Mouse (Mus musculus) heart, embryonic 15.5 days (tissue): ENCODE results near the gene E2f7. TPM values are rescaled to one million over a fixed set of nuclear protein-coding genes. Genes with fewer than 3 reads are reported as not detected.

Experiments
- ATAC-seq: fragments of 200-750 bp; cut with Nextera tagmentation; replicated peaks from 2 replicates; pipeline ENCODE4 v1.8.0; 2017; ENCODE audit warnings: low read depth, moderate TSS enrichment; ENCODE audit not compliant: insufficient number of reproducible peaks, insufficient read depth, low FRiP score
- H3K27ac ChIP-seq: fragments of 300-500 bp; sonication (generic); 2 replicates; pipeline ENCODE4 v1.5.1; 2015; ENCODE audit warnings: mild to moderate bottlenecking, inconsistent platforms
- H3K27me3 ChIP-seq: fragments of 300-500 bp; sonication (generic); 2 replicates; pipeline ENCODE4 v1.6.1; 2015; ENCODE audit warnings: inconsistent platforms
- H3K36me3 ChIP-seq: fragments of 300-500 bp; sonication (generic); 2 replicates; pipeline ENCODE4 v1.6.1; 2015; ENCODE audit warnings: mild to moderate bottlenecking, inconsistent platforms
- H3K4me1 ChIP-seq: fragments of 300-500 bp; sonication (generic); replicated peaks from 2 replicates; pipeline ENCODE4 v1.6.1; 2015; ENCODE audit warnings: inconsistent platforms
- H3K4me2 ChIP-seq: fragments of 300-500 bp; sonication (generic); 2 replicates; pipeline ENCODE4 v1.6.1; 2015; ENCODE audit warnings: inconsistent platforms, mild to moderate bottlenecking, moderate library complexity
- H3K4me3 ChIP-seq: fragments of 300-500 bp; sonication (generic); 2 replicates; pipeline ENCODE4 v1.5.1; 2015; ENCODE audit warnings: mild to moderate bottlenecking, inconsistent platforms
- H3K9ac ChIP-seq: fragments of 300-500 bp; sonication (generic); 2 replicates; pipeline ENCODE4 v1.6.1; 2015; ENCODE audit warnings: mild to moderate bottlenecking, inconsistent platforms
- H3K9me3 ChIP-seq: fragments of 300-500 bp; sonication (generic); replicated peaks from 2 replicates; pipeline ENCODE4 v1.6.1; 2016; ENCODE audit warnings: inconsistent platforms
- WGBS: fragments of 180-500 bp; shearing (Covaris S2); methylation state at CpG from one replicate; pipeline ENCODE4 v1.1.7; 2015; ENCODE audit warnings: mixed read lengths; 5-methylcytosine and 5-hydroxymethylcytosine counted together
- polyA plus RNA-seq: library from polyadenylated mRNA; unstranded; fragments of >200 nt; fragmentation: Nextera tagmentation; extraction: Ambion mirVana; gene quantifications from 2 replicates; pipeline ENCODE4 v1.2.1, GENCODE M21; 2015

The E2f7 gene
- 12.5 and 16.6 TPM in 2 replicates for polyA plus RNA-seq

DNA sequence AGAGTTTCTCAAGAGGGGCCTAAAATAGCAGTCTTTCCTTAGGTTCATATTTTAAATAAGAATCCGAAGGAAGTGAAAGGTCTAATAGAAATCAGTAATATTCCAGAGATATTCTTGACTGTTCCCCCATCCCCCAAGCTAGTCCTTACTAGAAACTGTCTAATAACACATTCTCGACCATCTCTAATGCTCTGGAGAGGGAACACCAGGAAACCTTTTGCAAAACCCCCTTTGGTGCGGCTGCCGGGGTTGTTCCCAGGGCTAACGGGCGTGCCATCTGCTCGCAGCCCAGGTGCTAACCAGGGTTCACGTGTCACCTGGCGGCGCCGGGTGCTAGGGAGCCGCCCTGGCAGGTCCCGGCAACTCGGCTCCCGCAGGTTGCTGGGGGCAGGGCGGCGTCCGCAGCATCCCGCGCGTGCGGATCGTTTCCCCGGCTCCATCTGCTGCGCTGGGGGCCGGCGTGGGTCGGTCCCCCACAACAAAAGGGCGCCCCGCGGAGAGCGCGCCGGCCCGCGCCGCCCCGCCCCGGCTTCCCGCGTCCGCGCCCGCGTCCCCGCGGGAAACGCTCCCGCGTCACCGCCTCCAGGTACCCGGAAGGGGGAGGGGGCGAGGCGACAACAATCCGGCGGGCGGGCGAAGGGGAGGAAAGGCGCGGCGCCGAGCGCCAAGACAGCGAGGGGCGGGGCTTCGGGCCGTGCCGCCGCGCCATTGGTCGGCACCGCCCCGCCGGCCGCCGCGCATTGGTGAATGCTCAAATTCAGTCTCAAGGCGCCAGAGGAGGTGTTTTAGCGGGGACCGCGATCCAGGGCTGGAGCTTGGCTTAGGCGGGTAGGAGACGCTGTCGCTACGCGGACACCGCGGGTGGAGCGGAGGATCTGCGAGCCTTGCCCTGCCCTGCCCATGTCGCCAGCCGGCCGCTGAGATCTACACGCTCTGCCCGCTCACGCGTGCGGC is at the start of gene E2f7:
E2f7 (plus strand) TSS at position 754 of the 954 bp plus-strand sequence.
- Histone ChIP-seq H3K36me3 (peaks cover 14% of the 10 kb centered on the region), H3K9me3 (no peaks in the 10 kb centered on the region), H3K4me3 (peak within 1 kb of the TSS; percentile 88), H3K9ac (peak within 1 kb of the TSS; percentile 72), H3K4me1 (peaks cover 20% of the 10 kb centered on the region), H3K27ac (peak within 1 kb of the TSS; percentile 63), H3K27me3 (no peaks in the 10 kb centered on the region), H3K4me2 (peak within 1 kb of the TSS; percentile 94)
- peak; percentile 97 for ATAC-seq
- WGBS = under 1% methylated on average over 89 of the region's 98 CpGs

DNA sequence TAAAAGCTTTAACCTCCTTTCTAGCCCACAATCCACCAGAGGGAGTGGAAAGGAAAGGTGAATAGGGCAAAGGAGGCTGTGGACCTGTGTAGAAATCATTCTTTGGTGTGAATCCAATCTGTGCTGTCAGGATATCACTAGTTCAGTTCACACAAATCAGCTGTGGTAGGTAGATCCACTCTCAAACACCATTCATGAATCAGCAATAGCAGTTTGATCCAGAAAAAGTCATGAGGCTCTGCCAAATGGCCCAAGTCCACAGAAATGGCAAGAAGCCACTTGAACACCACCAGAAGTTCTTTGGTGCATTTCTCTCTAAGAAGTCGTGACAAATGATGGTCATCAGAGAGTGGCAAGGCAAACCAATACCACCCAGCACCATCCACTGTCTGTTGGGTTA is 44.0 kb upstream of the E2f7 start:
- H3K9ac ChIP-seq = no peak overlapping the region
- no peak overlapping the region for H3K4me3 ChIP-seq
- ATAC-seq = no peak
- H3K36me3 ChIP-seq = no peaks in the 10 kb centered on the region
- H3K27me3 ChIP-seq = no peaks in the 10 kb centered on the region
- WGBS = 75% methylated on average over 1 of the region's 1 CpGs
- H3K27ac ChIP-seq = no peak overlapping the region
- no peaks in the 10 kb centered on the region for H3K4me1 ChIP-seq
- no peak overlapping the region for H3K4me2 ChIP-seq
- no peaks in the 10 kb centered on the region for H3K9me3 ChIP-seq

DNA sequence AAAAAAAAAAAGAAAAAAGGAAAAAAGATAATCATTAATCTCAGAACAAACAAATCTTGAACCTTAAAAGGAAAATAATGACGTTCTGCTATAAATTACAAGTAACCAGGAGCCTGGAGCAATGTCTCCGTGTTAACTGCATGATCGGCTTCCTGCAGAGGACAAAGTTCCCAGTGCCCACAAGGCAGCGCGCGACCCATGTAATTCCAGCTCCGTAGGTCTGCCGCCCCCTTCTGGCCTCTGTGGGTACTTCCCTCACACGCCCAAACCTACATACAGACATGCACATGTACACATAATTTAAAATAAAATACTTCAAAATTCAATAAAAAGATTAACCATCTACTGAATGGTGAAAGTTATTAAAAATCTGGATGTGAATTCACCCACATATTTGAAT is 39.6 kb upstream of the E2f7 start:
- Histone ChIP-seq H3K9ac (no peak overlapping the region), H3K27me3 (no peaks in the 10 kb centered on the region), H3K4me3 (no peak overlapping the region), H3K4me2 (no peak overlapping the region), H3K36me3 (no peaks in the 10 kb centered on the region), H3K27ac (no peak overlapping the region), H3K4me1 (no peaks in the 10 kb centered on the region), H3K9me3 (no peaks in the 10 kb centered on the region)
- WGBS = 51% methylated on average over 9 of the region's 9 CpGs
- no peak for ATAC-seq

DNA sequence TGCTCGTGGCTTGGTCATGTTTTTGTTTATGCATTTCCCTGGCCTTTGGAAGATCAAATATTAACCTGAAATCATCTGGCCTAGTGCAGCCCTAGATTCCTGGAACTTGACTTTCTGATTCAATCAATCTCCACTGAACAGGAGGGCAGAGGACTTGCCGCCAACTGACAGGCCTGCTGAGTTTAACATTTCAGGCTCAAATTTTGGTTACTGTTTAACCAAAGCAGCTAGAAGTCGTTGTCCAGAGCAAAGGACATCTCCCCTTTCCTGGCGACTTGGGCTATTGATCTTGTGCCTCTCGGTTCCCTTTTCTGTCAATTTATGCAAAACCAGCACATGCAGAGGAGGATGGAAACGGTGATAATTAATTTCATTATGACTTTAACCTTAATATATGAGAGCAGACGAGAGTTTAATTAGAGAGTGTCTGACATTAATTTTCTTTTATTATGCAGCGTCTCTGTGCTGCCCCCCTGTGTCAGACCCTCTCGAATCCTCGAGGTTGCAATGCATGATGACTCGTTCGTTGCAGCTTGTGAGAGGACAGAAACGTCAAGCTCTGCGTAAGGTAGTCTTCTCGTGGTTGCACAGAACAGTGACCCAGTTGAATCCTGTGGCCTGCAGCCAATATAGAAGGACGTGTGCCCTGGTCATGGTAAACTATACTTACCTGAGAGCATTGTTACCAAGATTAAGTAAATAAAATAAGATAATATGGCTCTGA is 37.7 kb upstream of the E2f7 start:
- Histone ChIP-seq H3K9ac (no peak overlapping the region), H3K4me2 (no peak overlapping the region), H3K27me3 (no peaks in the 10 kb centered on the region), H3K36me3 (no peaks in the 10 kb centered on the region), H3K4me1 (no peaks in the 10 kb centered on the region), H3K27ac (no peak overlapping the region), H3K9me3 (no peaks in the 10 kb centered on the region), H3K4me3 (no peak overlapping the region)
- ATAC-seq = no peak
- WGBS = 46% methylated on average over 16 of the region's 16 CpGs

DNA sequence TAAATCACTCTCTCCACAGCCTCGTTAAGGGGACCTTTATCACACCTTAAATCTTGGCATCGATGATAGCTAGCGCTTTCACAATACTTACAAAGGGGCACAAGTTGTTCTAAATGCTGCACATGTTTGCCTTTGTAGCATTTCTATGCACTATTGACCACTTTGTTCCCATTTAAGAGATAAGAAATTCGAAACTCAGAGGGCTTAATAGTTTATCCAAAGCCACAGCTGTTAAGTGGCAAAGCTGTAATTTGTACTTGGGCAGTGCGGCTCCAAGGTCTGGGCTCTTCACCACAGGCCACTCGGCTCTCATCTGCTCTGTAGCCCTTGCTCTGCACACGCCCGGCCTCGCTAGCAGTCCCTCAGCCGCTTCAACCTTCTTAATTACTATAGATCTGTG is 28.4 kb upstream of the E2f7 start:
- no peaks in the 10 kb centered on the region for H3K4me1 ChIP-seq
- WGBS = 75% methylated on average over 10 of the region's 10 CpGs

DNA sequence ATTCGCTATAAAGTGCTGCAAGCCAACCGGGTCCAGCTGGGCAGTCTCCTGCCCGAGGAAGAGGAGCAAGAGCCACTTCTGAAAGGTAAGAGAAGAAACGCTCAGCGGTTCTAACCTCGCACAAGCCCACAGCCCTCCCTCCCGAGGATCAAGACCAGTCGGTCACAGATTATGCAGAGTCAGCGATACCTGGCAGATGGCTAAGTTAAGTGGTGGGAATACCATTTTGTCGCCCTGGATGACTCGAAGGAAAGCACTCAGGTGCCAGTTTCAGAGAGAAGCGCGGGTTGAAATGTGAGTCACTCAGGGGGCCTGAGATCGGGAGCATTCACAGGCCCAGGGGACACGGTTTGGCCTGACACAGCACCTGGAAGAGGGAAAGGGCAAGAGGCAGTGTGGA is 18.8 kb upstream of the E2f7 start:
- Histone ChIP-seq H3K9ac (no peak overlapping the region), H3K4me1 (no peaks in the 10 kb centered on the region), H3K4me3 (no peak overlapping the region), H3K27ac (no peak overlapping the region), H3K36me3 (no peaks in the 10 kb centered on the region), H3K4me2 (no peak overlapping the region), H3K27me3 (no peaks in the 10 kb centered on the region), H3K9me3 (no peaks in the 10 kb centered on the region)
- WGBS = 70% methylated on average over 15 of the region's 15 CpGs
- ATAC-seq = no peak

More for the DNA sequence above, 28.4 kb upstream of the E2f7 start:
- H3K9me3 ChIP-seq = no peaks in the 10 kb centered on the region
- no peak overlapping the region for H3K9ac ChIP-seq
- ATAC-seq = no peak
- H3K27ac ChIP-seq = no peak overlapping the region
- H3K27me3 ChIP-seq = no peaks in the 10 kb centered on the region
- no peaks in the 10 kb centered on the region for H3K36me3 ChIP-seq
- no peak overlapping the region for H3K4me3 ChIP-seq
- H3K4me2 ChIP-seq = no peak overlapping the region

DNA sequence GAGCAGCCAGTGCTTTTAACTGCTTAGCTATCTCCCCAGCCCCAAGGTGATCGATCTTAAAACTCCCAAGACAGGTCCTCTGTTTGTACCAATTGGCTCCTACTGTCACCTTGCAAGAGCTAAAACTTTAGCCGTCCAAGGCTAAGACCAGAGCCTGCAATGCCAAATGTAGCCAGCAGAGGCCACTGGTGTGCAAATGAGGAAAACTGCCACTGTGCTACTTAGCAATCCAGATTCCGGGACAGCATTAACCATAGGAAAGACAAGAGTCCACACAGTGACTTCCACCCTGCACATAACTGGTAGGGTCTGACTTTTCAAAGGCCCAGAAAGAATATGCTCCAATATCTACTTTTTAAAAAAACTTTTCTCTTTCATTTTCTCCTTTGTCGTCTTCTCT is 17.4 kb upstream of the E2f7 start:
- Histone ChIP-seq H3K36me3 (no peaks in the 10 kb centered on the region), H3K4me1 (no peaks in the 10 kb centered on the region), H3K9me3 (no peaks in the 10 kb centered on the region), H3K27me3 (no peaks in the 10 kb centered on the region), H3K27ac (no peak overlapping the region), H3K4me2 (no peak overlapping the region), H3K4me3 (no peak overlapping the region), H3K9ac (no peak overlapping the region)
- ATAC-seq = no peak
- WGBS = 54% methylated on average over 4 of the region's 4 CpGs

DNA sequence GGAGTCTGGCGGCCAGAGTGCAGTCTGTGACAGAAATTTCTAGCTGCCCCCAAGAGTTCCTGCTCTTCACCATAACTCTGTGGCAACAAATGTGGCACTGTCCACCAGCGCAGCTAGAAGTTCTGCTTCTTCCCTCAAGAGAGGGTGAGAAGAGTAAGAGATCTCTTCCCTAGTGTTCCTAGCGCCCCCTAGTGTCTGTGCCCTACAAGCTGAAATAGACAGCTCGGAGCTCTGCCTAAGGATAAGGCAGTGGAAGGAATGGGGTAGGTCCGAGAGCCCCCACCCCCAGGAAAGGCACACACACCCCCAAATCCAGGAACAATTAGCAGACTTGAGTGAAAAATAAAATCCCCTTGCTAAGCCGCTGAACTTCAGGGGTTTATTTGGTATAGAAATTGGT is 11.9 kb upstream of the E2f7 start:
- ATAC-seq = 0 out of 2 replicates have a peak, but pooled peaks have one; percentile 18

DNA sequence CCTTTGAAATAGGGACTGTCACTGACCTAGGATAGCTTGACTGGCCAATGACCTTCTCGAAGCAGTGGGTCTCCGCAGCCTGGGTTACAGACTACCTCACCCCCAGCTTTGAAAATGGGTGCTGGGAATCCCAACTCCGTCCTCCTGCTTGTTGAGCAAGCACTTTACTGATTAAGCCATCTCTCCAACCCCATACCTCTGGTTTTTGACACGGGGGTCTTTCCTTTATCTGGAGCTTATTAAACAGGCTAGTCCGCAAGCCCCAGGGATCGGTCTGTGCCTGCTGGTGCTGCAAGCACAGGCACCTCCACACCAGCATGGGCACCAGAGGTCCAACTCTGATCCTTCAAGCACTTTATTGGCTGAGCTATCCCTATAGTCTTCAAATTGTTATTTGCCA is 1.5 kb upstream of the E2f7 start:
- H3K27me3 ChIP-seq = no peaks in the 10 kb centered on the region
- 79% methylated on average over 6 of the region's 6 CpGs for WGBS
- no peaks in the 10 kb centered on the region for H3K9me3 ChIP-seq
- ATAC-seq = no peak
- no peak overlapping the region for H3K4me2 ChIP-seq
- no peak overlapping the region for H3K4me3 ChIP-seq
- H3K27ac ChIP-seq = no peak overlapping the region
- H3K9ac ChIP-seq = no peak overlapping the region
- H3K36me3 ChIP-seq = peaks cover 9% of the 10 kb centered on the region; the same call in 1 of the 2 replicates
- peaks cover 20% of the 10 kb centered on the region for H3K4me1 ChIP-seq

More for the DNA sequence above, 11.9 kb upstream of the E2f7 start:
- no peak overlapping the region for H3K9ac ChIP-seq
- H3K4me3 ChIP-seq = no peak overlapping the region
- H3K27me3 ChIP-seq = no peaks in the 10 kb centered on the region
- H3K9me3 ChIP-seq = no peaks in the 10 kb centered on the region
- WGBS = 15% methylated on average over 6 of the region's 6 CpGs
- no peak overlapping the region for H3K27ac ChIP-seq
- no peaks in the 10 kb centered on the region for H3K4me1 ChIP-seq
- H3K36me3 ChIP-seq = no peaks in the 10 kb centered on the region
- no peak overlapping the region for H3K4me2 ChIP-seq

DNA sequence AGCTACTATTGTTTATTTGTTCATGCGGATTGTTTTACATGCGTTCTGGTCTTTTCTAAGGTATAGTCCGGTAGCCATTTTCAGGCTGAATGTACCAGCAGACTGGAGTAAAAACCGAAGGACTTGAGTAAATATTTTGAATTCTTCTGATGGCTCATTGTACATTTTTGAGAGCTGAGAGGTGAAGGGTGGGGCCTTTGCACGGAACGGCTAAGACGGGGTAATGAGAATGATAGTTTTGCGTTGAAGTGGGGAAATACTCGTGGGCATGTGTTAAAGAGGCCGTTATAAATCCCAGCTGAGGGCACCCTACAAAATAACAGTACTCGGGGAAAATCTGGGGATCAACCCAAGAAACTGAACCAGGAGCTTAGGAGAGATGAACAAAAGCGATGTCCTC is 1.1 kb upstream of the E2f7 start:
- Histone ChIP-seq H3K4me3 (no peak overlapping the region), H3K27ac (no peak overlapping the region), H3K9ac (no peak overlapping the region), H3K4me2 (peak overlapping the region; percentile 94), H3K36me3 (peaks cover 12% of the 10 kb centered on the region), H3K9me3 (no peaks in the 10 kb centered on the region), H3K27me3 (no peaks in the 10 kb centered on the region), H3K4me1 (peaks cover 20% of the 10 kb centered on the region)
- ATAC-seq = no peak
- 73% methylated on average over 12 of the region's 12 CpGs for WGBS

DNA sequence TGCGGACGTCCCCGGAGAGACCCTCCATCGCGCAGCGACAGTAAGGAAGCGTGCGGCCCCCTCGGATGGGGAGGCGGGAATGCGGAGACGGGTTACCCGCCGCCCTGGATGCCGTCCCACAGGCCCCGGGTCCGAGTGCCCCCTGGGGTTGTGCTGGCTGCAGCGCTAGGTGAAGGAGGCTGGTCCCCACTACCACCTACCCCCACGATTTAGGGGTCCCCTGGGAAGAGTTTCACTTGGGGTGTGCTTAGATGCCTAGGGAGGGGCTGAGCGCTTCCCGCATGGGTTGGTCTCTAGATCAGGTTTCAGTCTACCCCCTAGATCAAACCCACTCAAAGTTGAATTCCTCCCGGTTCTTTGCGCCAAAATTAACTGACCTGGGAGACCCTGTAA is 397 bp downstream of the E2f7 start:
- H3K4me1 ChIP-seq = peaks cover 20% of the 10 kb centered on the region
- no peaks in the 10 kb centered on the region for H3K27me3 ChIP-seq
- peak overlapping the region; percentile 72 for H3K9ac ChIP-seq
- ATAC-seq = peak; percentile 38
- H3K4me2 ChIP-seq = peak overlapping the region; percentile 94
- no peaks in the 10 kb centered on the region for H3K9me3 ChIP-seq
- WGBS = under 1% methylated on average over 23 of the region's 23 CpGs
- peaks cover 14% of the 10 kb centered on the region for H3K36me3 ChIP-seq
- peak overlapping the region; percentile 88 for H3K4me3 ChIP-seq
- H3K27ac ChIP-seq = peak overlapping the region; percentile 63
